Mouse (Mus musculus) urinary bladder, adult 18-20 months (tissue): ENCODE data around the gene Endog.

Source experiments
- DNase-seq, 2 experiments: peaks; one replicate each; pipeline ENCODE4 v3.0.0; 2022; ENCODE audit warnings: low spot score in 2 of 2, mixed read lengths in 2 of 2

Endog gene

GRCm38 (mm10) chr2:30211408-30212168 is 40.3 kb downstream of the Endog start:
- DNase-seq: no peak

GRCm38 (mm10) chr2:30212169-30212545 is 40.9 kb downstream of the Endog start:
- no peak for DNase-seq

GRCm38 (mm10) chr2:30212951-30213350 is 41.7 kb downstream of the Endog start:
- no peak for DNase-seq

GRCm38 (mm10) chr2:30214745-30215144 is 43.5 kb downstream of the Endog start:
- no peak for DNase-seq

- DNase-seq: no peak
These were observed 44.2 kb downstream of the Endog start for GRCm38 (mm10) chr2:30215493-30215892.

GRCm38 (mm10) chr2:30216293-30216692 is 45.0 kb downstream of the Endog start:
- DNase-seq: no peak
